Mouse (Mus musculus): ENCODE results near the gene H2-M5. TPM values are rescaled to one million over a fixed set of nuclear protein-coding genes. Genes with fewer than 3 reads are reported as not detected.
A peak's percentile ranks its signal among the peaks of the same experiment; 100 is the strongest.

H2-M5 gene
- polyA plus RNA-seq, 1 experiment from 2014 or later = 0.57 TPM

DNA sequence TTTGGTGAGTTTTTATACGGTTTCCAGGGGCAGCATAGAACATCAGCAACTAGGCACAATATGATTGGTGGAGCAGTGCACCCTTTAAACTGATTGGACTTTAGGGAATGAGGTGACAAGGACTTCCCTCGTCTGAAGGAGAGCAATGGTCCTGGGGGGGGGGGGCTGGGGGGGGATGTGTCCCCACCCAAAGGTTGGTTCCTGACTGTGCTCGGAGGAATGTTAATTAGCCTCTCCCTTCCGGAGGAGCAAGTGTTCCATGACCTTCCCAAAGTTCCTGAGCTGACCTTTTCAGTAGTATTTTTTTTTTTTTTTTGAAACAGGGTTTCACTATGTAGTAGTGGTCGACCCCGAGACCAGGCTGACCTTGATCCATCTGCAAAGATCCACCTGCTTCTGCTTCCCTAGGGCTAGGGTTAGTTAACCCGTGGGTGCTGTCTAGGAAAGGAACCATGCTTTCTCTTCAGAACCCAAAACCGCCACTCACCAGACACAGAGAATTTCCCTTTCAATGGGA, 16.0 kb downstream of the H2-M5 start:
- H3K27ac ChIP-seq (ENCODE audit: low read length) = no peak overlapping the region
- no peak for ATAC-seq (ENCODE audit: low FRiP score, low TSS enrichment)
- no peak overlapping the region for H3K4me2 ChIP-seq (replicated peaks; ENCODE audit: low read depth, low read length)
- WGBS = 53% methylated on average over 8 of the region's 8 CpGs
- no peaks in the 10 kb centered on the region for H3K4me1 ChIP-seq (ENCODE audit: insufficient read depth, low read length)
- H3K9ac ChIP-seq (replicated peaks; ENCODE audit: low read length) = no peak overlapping the region
- no peaks in the 10 kb centered on the region for H3K27me3 ChIP-seq (ENCODE audit: insufficient read depth, low read length)
- H3K36me3 ChIP-seq (ENCODE audit: insufficient read depth, low read length) = no peaks in the 10 kb centered on the region
- H3K4me3 ChIP-seq (ENCODE audit: low read length) = no peak overlapping the region
- H3K9me3 ChIP-seq (ENCODE audit: low read length) = no peaks in the 10 kb centered on the region

DNA sequence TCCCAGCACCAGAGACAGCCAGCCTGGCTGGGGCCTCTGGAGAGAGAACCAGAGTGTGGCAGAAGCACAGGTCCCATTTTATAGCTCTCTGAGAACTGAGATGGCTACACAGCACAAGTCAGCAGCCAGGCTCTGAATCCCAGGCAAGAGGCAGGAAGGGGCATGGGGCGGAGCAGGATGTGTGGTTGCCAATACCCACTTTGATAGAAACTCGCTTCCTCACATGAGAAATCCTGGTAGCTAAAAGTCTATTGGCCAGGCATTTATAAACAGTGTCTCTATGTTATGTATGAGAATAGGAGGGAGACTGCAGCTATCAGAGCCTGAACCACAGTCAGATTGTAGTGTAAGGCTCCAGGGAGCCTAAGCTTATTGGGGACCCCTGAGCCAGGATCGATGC, 16.5 kb downstream of the H2-M5 start:
- Histone ChIP-seq H3K27ac (ENCODE audit: low read length) (no peak overlapping the region), H3K36me3 (ENCODE audit: insufficient read depth, low read length) (no peaks in the 10 kb centered on the region), H3K27me3 (ENCODE audit: insufficient read depth, low read length) (no peaks in the 10 kb centered on the region), H3K9me3 (ENCODE audit: low read length) (no peaks in the 10 kb centered on the region), H3K4me1 (ENCODE audit: insufficient read depth, low read length) (no peaks in the 10 kb centered on the region), H3K9ac (replicated peaks; ENCODE audit: low read length) (no peak overlapping the region), H3K4me3 (ENCODE audit: low read length) (no peak overlapping the region), H3K4me2 (replicated peaks; ENCODE audit: low read depth, low read length) (no peak overlapping the region)
- WGBS = 84% methylated on average over 3 of the region's 3 CpGs
- ATAC-seq (ENCODE audit: low FRiP score, low TSS enrichment) = no peak

DNA sequence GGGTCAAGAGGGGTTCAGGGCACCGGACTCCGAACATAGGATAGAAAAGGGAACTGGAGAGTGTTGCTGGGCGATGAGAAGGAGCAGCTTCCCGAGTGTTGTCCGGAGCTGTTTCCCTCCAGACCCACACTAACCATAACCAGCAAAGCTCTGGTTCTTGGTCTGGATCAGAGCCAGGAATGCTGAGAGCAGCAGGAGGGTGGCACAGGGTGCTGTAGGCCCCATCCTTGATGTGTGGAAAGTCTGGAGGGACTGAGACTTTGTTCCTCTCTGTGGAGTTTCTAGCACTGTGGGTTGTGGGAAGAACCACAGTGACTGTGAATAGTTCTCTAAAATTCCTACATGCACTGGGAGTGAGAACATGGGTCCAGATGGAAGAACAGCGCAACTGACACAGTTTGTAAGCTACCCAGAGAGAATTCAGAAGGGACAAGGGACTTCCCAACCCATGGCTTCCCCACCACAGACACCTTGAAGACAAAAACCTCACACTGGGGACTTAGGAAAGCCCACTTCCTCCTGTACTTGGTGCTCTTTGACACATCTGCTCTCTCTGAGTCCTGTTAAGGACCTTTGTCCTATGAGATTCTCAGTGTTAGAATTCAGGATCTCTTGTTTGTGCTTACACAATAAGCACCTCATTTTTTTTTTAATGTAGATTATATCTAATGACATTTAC, 18.0 kb downstream of the H2-M5 start:
- no peak overlapping the region for H3K27ac ChIP-seq (ENCODE audit: low read length)
- 87% methylated on average over 6 of the region's 6 CpGs for WGBS
- ATAC-seq (ENCODE audit: low FRiP score, low TSS enrichment) = no peak
- no peaks in the 10 kb centered on the region for H3K36me3 ChIP-seq (ENCODE audit: insufficient read depth, low read length)
- no peak overlapping the region for H3K4me3 ChIP-seq (ENCODE audit: low read length)
- no peak overlapping the region for H3K9ac ChIP-seq (replicated peaks; ENCODE audit: low read length)
- no peaks in the 10 kb centered on the region for H3K9me3 ChIP-seq (ENCODE audit: low read length)
- no peak overlapping the region for H3K4me2 ChIP-seq (replicated peaks; ENCODE audit: low read depth, low read length)
- no peaks in the 10 kb centered on the region for H3K27me3 ChIP-seq (ENCODE audit: insufficient read depth, low read length)
- H3K4me1 ChIP-seq (ENCODE audit: insufficient read depth, low read length) = no peaks in the 10 kb centered on the region

DNA sequence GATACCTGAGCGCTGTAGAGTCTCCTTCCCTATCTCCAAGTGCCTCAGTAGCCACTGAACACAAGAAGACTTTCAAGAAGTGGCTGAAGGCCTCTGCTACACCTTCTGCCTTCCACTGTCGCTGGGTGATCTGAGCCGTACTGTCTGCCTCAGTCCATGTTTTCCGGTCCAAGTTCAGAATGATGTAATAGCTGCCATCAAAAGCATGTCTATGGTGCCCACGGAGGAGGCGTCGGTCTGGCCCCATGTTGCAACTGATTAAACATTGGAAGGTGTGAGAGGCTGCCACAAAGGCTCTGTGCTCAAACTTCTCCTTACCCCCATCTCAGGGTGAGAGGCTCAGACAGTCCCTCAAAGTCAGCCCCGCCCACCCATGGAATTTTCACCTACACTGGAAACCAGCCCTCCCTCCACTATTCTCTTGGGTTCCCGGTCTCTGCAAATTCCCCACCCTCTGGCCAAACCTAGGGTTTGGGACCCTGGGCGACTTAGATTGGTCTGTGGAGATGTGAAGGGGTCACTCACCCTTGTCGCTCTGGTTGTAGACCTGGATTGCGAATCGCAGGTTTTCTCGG, 18.9 kb downstream of the H2-M5 start:
- Histone ChIP-seq H3K27ac (ENCODE audit: low read length) (no peak overlapping the region), H3K4me3 (ENCODE audit: low read length) (no peak overlapping the region), H3K9me3 (ENCODE audit: low read length) (no peaks in the 10 kb centered on the region), H3K9ac (replicated peaks; ENCODE audit: low read length) (no peak overlapping the region), H3K4me1 (ENCODE audit: insufficient read depth, low read length) (no peaks in the 10 kb centered on the region), H3K4me2 (replicated peaks; ENCODE audit: low read depth, low read length) (no peak overlapping the region), H3K27me3 (ENCODE audit: insufficient read depth, low read length) (no peaks in the 10 kb centered on the region), H3K36me3 (ENCODE audit: insufficient read depth, low read length) (no peaks in the 10 kb centered on the region)
- WGBS = 85% methylated on average over 14 of the region's 14 CpGs
- ATAC-seq (ENCODE audit: low FRiP score, low TSS enrichment) = no peak

GRCm38 (mm10) chr17:36966875-36967274, 22.5 kb downstream of the H2-M5 start:
- ATAC-seq (ENCODE audit: low FRiP score, low TSS enrichment) = no peak
- 88% methylated on average over 1 of the region's 1 CpGs for WGBS
- Histone ChIP-seq H3K36me3 (ENCODE audit: insufficient read depth, low read length) (no peaks in the 10 kb centered on the region), H3K4me1 (ENCODE audit: insufficient read depth, low read length) (no peaks in the 10 kb centered on the region), H3K9me3 (ENCODE audit: low read length) (no peaks in the 10 kb centered on the region), H3K27ac (ENCODE audit: low read length) (no peak overlapping the region), H3K4me3 (ENCODE audit: low read length) (no peak overlapping the region), H3K9ac (replicated peaks; ENCODE audit: low read length) (no peak overlapping the region), H3K27me3 (ENCODE audit: insufficient read depth, low read length) (no peaks in the 10 kb centered on the region), H3K4me2 (replicated peaks; ENCODE audit: low read depth, low read length) (no peak overlapping the region)

DNA sequence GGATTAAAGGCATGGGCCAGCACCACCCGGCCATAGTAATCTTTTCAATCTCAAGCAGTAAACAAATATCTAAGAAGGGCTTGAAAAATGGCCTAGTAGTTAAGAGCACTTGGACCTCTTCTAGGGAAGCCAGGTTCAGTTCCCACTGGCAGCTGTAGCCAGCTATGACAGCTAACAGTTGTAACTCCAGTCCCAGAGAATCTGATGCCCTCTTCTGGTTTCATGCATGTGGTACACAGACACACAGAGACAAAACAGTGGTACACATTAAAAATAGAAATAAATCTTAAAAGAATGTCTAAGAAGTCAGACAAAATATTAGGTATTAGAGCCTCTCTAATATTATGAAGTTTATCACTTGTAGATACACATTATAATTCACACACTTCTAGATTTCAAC, 28.2 kb downstream of the H2-M5 start:
- Histone ChIP-seq H3K36me3 (ENCODE audit: insufficient read depth, low read length) (peaks cover 4% of the 10 kb centered on the region; the same call in 1 of the 2 replicates), H3K4me1 (ENCODE audit: insufficient read depth, low read length) (peaks cover 11% of the 10 kb centered on the region), H3K27me3 (ENCODE audit: insufficient read depth, low read length) (no peaks in the 10 kb centered on the region), H3K4me3 (ENCODE audit: low read length) (no peak overlapping the region), H3K27ac (ENCODE audit: low read length) (no peak overlapping the region), H3K4me2 (replicated peaks; ENCODE audit: low read depth, low read length) (no peak overlapping the region), H3K9me3 (ENCODE audit: low read length) (no peaks in the 10 kb centered on the region), H3K9ac (replicated peaks; ENCODE audit: low read length) (no peak overlapping the region)
- 68% methylated on average over 1 of the region's 1 CpGs for WGBS
- no peak for ATAC-seq (ENCODE audit: low FRiP score, low TSS enrichment)

- no peak for ATAC-seq (ENCODE audit: low FRiP score, low TSS enrichment)
- WGBS = 9% methylated on average over 12 of the region's 12 CpGs
- Histone ChIP-seq H3K9ac (replicated peaks; ENCODE audit: low read length) (peak overlapping the region; percentile 86), H3K36me3 (ENCODE audit: insufficient read depth, low read length) (peaks cover 6% of the 10 kb centered on the region; the same call in 1 of the 2 replicates), H3K4me2 (replicated peaks; ENCODE audit: low read depth, low read length) (peak overlapping the region; percentile 92), H3K9me3 (ENCODE audit: low read length) (no peaks in the 10 kb centered on the region), H3K4me3 (ENCODE audit: low read length) (peak overlapping the region; percentile 78), H3K4me1 (ENCODE audit: insufficient read depth, low read length) (peaks cover 11% of the 10 kb centered on the region), H3K27me3 (ENCODE audit: insufficient read depth, low read length) (no peaks in the 10 kb centered on the region), H3K27ac (ENCODE audit: low read length) (no peak overlapping the region)
Measured at GRCm38 (mm10) chr17:36958884-36959283, 30.5 kb downstream of the H2-M5 start.

DNA sequence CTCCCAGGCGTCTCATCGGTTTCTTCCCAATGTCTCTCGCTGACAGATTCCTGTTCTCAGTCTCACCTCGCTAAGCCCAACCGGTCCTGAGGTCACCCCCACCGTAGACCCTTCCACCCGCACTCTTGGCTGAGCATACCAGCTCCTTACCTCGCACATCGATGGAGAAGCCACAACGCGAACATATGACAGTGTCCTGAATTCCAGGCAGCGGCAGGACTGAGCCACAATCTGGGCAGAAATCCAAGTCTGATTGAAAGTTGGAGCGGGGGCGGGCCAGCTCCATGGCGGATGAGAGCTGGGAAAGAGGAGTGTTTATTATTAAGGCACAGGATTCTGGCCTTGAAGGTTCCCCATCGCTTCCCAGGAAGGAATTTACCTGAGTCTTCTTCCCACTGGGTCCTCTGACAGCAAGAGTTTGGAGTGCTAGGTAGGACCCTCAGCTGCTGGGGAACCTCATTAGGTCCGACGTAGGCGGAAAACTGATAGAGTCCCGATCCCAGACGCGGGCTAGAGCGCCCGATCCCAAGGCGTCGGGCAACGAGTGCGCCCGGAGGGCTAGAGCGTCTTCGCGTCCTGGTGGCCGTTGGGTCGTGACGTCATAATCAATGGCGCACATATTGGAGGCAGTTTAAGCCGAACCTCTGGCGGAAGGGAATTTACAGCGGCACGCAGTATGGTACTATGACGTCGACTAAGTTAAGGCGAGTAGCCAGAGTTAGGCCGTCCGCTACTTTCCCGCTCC, 31.2 kb downstream of the H2-M5 start, which contains the start of the genes Znrd1 and Znrd1as:
TSS of gene Znrd1 (minus strand) at position 561 of the 745 bp plus-strand sequence.
TSS of gene Znrd1as (plus strand) at position 594 of the 745 bp plus-strand sequence.
- H3K9me3 ChIP-seq (ENCODE audit: low read length) = no peaks in the 10 kb centered on the region

DNA sequence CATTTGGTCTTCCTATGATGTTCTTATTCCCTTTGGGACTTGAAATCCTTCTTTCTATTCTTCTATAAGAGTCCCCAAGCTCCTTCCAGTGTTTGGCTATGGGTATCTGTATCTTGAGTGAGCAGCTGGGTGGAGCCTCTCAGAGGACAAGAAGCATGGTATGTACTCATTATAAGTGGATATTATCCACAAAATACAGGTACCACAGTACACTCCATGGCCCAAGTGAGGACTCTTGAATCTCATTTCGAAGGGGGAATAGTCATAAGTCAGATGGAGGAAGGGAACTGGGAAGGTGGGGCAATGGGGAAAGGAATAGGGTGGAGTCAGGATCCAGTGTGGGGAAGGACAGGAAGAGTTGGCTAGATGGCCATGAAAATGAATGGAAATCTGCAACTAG, 36.3 kb downstream of the H2-M5 start:
- H3K4me3 ChIP-seq (ENCODE audit: low read length) = no peak overlapping the region
- H3K27me3 ChIP-seq (ENCODE audit: insufficient read depth, low read length) = no peaks in the 10 kb centered on the region
- no peak overlapping the region for H3K4me2 ChIP-seq (replicated peaks; ENCODE audit: low read depth, low read length)
- H3K36me3 ChIP-seq (ENCODE audit: insufficient read depth, low read length) = peaks cover 12% of the 10 kb centered on the region
- 86% methylated on average over 1 of the region's 1 CpGs for WGBS
- no peak overlapping the region for H3K27ac ChIP-seq (ENCODE audit: low read length)
- H3K9me3 ChIP-seq (ENCODE audit: low read length) = no peaks in the 10 kb centered on the region
- H3K4me1 ChIP-seq (ENCODE audit: insufficient read depth, low read length) = peaks cover 13% of the 10 kb centered on the region
- no peak for ATAC-seq (ENCODE audit: low FRiP score, low TSS enrichment)
- H3K9ac ChIP-seq (replicated peaks; ENCODE audit: low read length) = no peak overlapping the region

More for the DNA sequence above, 31.2 kb downstream of the H2-M5 start, which contains the start of the genes Znrd1 and Znrd1as:
- peak within 1 kb of the TSS; percentile 78 for H3K4me3 ChIP-seq (ENCODE audit: low read length)
- H3K27me3 ChIP-seq (ENCODE audit: insufficient read depth, low read length) = no peaks in the 10 kb centered on the region
- peak within 1 kb of the TSS; percentile 86 for H3K9ac ChIP-seq (replicated peaks; ENCODE audit: low read length)
- peaks cover 6% of the 10 kb centered on the region; the same call in 1 of the 2 replicates for H3K36me3 ChIP-seq (ENCODE audit: insufficient read depth, low read length)
- ATAC-seq (ENCODE audit: low FRiP score, low TSS enrichment) = peak; percentile 97
- WGBS = under 1% methylated on average over 46 of the region's 46 CpGs
- H3K4me1 ChIP-seq (ENCODE audit: insufficient read depth, low read length) = peaks cover 11% of the 10 kb centered on the region
- peak within 1 kb of the TSS; percentile 79 for H3K27ac ChIP-seq (ENCODE audit: low read length)
- H3K4me2 ChIP-seq (replicated peaks; ENCODE audit: low read depth, low read length) = peak within 1 kb of the TSS; percentile 92

Data from kidney, embryonic 16.5 days (tissue).